Mouse (Mus musculus): Measurements from ENCODE around the gene Lsm8. TPM values are rescaled to one million over a fixed set of nuclear protein-coding genes. Genes with fewer than 3 reads are reported as not detected.

The Lsm8 gene
- total RNA-seq, 1 experiment from 2014 or later, result 108 TPM

Other genes with a start within 250 kb of the Lsm8 start
- not detected in 2 replicates for gene Ankrd7, start 17.7 kb downstream of the Lsm8 start, total RNA-seq (2017)